Mouse (Mus musculus): ENCODE results near the gene Spaca1.
"Not testable (repeated sequence)": the region's sequence is repeated elsewhere in the genome, so short reads cannot be mapped to it uniquely, and the experiment has no call there.

Spaca1 gene

GRCm38 (mm10) chr4:34049571-34050255, at the start of gene Spaca1:
TSS of gene Spaca1 (minus strand) at chr4:34050191.
- no peak for DNase-seq (ENCODE audit: low spot score)

GRCm38 (mm10) chr4:34087286-34087685, 37.3 kb upstream of the Spaca1 start:
- DNase-seq (ENCODE audit: low spot score): not testable (repeated sequence)

- no peak for DNase-seq (ENCODE audit: low spot score)
Observed at GRCm38 (mm10) chr4:34081064-34081463, 31.1 kb upstream of the Spaca1 start.

GRCm38 (mm10) chr4:34069002-34069401, 19.0 kb upstream of the Spaca1 start:
- no peak for DNase-seq (ENCODE audit: low spot score)

- no peak for DNase-seq (ENCODE audit: low spot score)
Observed at GRCm38 (mm10) chr4:34058320-34058719, 8.3 kb upstream of the Spaca1 start.

GRCm38 (mm10) chr4:34026771-34027170, 23.2 kb downstream of the Spaca1 start:
- DNase-seq (ENCODE audit: low spot score): no peak

GRCm38 (mm10) chr4:34021456-34021855, 28.5 kb downstream of the Spaca1 start:
- DNase-seq (ENCODE audit: low spot score): no peak

GRCm38 (mm10) chr4:33996382-33996781, 53.6 kb downstream of the Spaca1 start:
- no peak for DNase-seq (ENCODE audit: low spot score)

- DNase-seq (ENCODE audit: low spot score): no peak
Observed at GRCm38 (mm10) chr4:33992687-33993086, 57.3 kb downstream of the Spaca1 start.

- DNase-seq (ENCODE audit: low spot score): no peak
Observed at GRCm38 (mm10) chr4:33988466-33989089, 61.4 kb downstream of the Spaca1 start.
